Mouse (Mus musculus): ENCODE data around the gene Itprid2. TPM values are rescaled to one million over a fixed set of nuclear protein-coding genes. Genes with fewer than 3 reads are reported as not detected.

Gene Itprid2
- polyA plus RNA-seq, 1 experiment: 0.02 TPM

GRCm38 (mm10) chr2:79608301-79609074 lies 26.7 kb upstream of the Itprid2 start:
- Histone ChIP-seq H3K4me1 (ENCODE audit: control insufficient read depth) (peaks cover 2% of the 10 kb centered on the region; the same call in 1 of the 2 replicates), H3K36me3 (ENCODE audit: control insufficient read depth) (no peaks in the 10 kb centered on the region), H3K27me3 (ENCODE audit: control insufficient read depth) (no peaks in the 10 kb centered on the region), H3K9me3 (ENCODE audit: control insufficient read depth, low read length) (no peaks in the 10 kb centered on the region), H3K4me3 (replicated peaks) (no peak overlapping the region)
- TF ChIP-seq GATA1 (IDR thresholded peaks at IDR 0.05; ENCODE audit: low read length) (no peak), TAL1 (IDR thresholded peaks at IDR 0.05; ENCODE audit: low read length) (no peak)

- Histone ChIP-seq H3K36me3 (ENCODE audit: control insufficient read depth) (no peaks in the 10 kb centered on the region), H3K9me3 (ENCODE audit: control insufficient read depth, low read length) (no peaks in the 10 kb centered on the region), H3K27me3 (ENCODE audit: control insufficient read depth) (no peaks in the 10 kb centered on the region), H3K4me1 (ENCODE audit: control insufficient read depth) (peaks cover 2% of the 10 kb centered on the region; the same call in 1 of the 2 replicates), H3K4me3 (replicated peaks) (no peak overlapping the region)
- no peak for TF ChIP-seq GATA1 (IDR thresholded peaks at IDR 0.05; ENCODE audit: low read length)
- TF ChIP-seq TAL1 (IDR thresholded peaks at IDR 0.05; ENCODE audit: low read length): no peak
Measured at GRCm38 (mm10) chr2:79610894-79611293, 24.3 kb upstream of the Itprid2 start.

GRCm38 (mm10) chr2:79618145-79618544 lies 17.0 kb upstream of the Itprid2 start:
- no peaks in the 10 kb centered on the region for H3K36me3 ChIP-seq (ENCODE audit: control insufficient read depth)
- H3K4me1 ChIP-seq (ENCODE audit: control insufficient read depth): no peaks in the 10 kb centered on the region
- TF ChIP-seq TAL1 (IDR thresholded peaks at IDR 0.05; ENCODE audit: low read length) (no peak), GATA1 (IDR thresholded peaks at IDR 0.05; ENCODE audit: low read length) (no peak)
- no peak overlapping the region for H3K4me3 ChIP-seq (replicated peaks)
- no peaks in the 10 kb centered on the region for H3K9me3 ChIP-seq (ENCODE audit: control insufficient read depth, low read length)
- H3K27me3 ChIP-seq (ENCODE audit: control insufficient read depth): no peaks in the 10 kb centered on the region

- Histone ChIP-seq H3K4me1 (ENCODE audit: control insufficient read depth) (no peaks in the 10 kb centered on the region; the same call in 1 of the 2 replicates), H3K9me3 (ENCODE audit: control insufficient read depth, low read length) (no peaks in the 10 kb centered on the region), H3K27me3 (ENCODE audit: control insufficient read depth) (no peaks in the 10 kb centered on the region), H3K4me3 (replicated peaks) (no peak overlapping the region), H3K36me3 (ENCODE audit: control insufficient read depth) (no peaks in the 10 kb centered on the region)
- TF ChIP-seq TAL1 (IDR thresholded peaks at IDR 0.05; ENCODE audit: low read length) (no peak), GATA1 (IDR thresholded peaks at IDR 0.05; ENCODE audit: low read length) (no peak)
Measured at GRCm38 (mm10) chr2:79618614-79619568, 16.3 kb upstream of the Itprid2 start.

GRCm38 (mm10) chr2:79623256-79623655 lies 11.9 kb upstream of the Itprid2 start:
- Histone ChIP-seq H3K4me3 (replicated peaks) (no peak overlapping the region), H3K4me1 (ENCODE audit: control insufficient read depth) (no peaks in the 10 kb centered on the region; the same call in 1 of the 2 replicates), H3K9me3 (ENCODE audit: control insufficient read depth, low read length) (no peaks in the 10 kb centered on the region), H3K36me3 (ENCODE audit: control insufficient read depth) (no peaks in the 10 kb centered on the region), H3K27me3 (ENCODE audit: control insufficient read depth) (no peaks in the 10 kb centered on the region)
- TF ChIP-seq GATA1 (IDR thresholded peaks at IDR 0.05; ENCODE audit: low read length) (no peak), TAL1 (IDR thresholded peaks at IDR 0.05; ENCODE audit: low read length) (no peak)

- H3K36me3 ChIP-seq (ENCODE audit: control insufficient read depth): no peaks in the 10 kb centered on the region
- no peak overlapping the region for H3K4me3 ChIP-seq (replicated peaks)
- H3K27me3 ChIP-seq (ENCODE audit: control insufficient read depth): no peaks in the 10 kb centered on the region
- no peaks in the 10 kb centered on the region for H3K9me3 ChIP-seq (ENCODE audit: control insufficient read depth, low read length)
- H3K4me1 ChIP-seq (ENCODE audit: control insufficient read depth): no peaks in the 10 kb centered on the region; the same call in 1 of the 2 replicates
- no peak for TF ChIP-seq TAL1 (IDR thresholded peaks at IDR 0.05; ENCODE audit: low read length)
- no peak for TF ChIP-seq GATA1 (IDR thresholded peaks at IDR 0.05; ENCODE audit: low read length)
Measured at GRCm38 (mm10) chr2:79627624-79628023, 7.5 kb upstream of the Itprid2 start.

- H3K36me3 ChIP-seq (ENCODE audit: control insufficient read depth): no peaks in the 10 kb centered on the region
Measured at GRCm38 (mm10) chr2:79630231-79630630, 4.9 kb upstream of the Itprid2 start.

GRCm38 (mm10) chr2:79635426-79636291 lies 507 bp downstream of the Itprid2 start:
- TF ChIP-seq TAL1 (IDR thresholded peaks at IDR 0.05; ENCODE audit: low read length): no peak
- no peak for TF ChIP-seq GATA1 (IDR thresholded peaks at IDR 0.05; ENCODE audit: low read length)

More at GRCm38 (mm10) chr2:79630231-79630630, 4.9 kb upstream of the Itprid2 start:
- Histone ChIP-seq H3K27me3 (ENCODE audit: control insufficient read depth) (no peaks in the 10 kb centered on the region), H3K4me1 (ENCODE audit: control insufficient read depth) (peaks cover 7% of the 10 kb centered on the region), H3K4me3 (replicated peaks) (no peak overlapping the region), H3K9me3 (ENCODE audit: control insufficient read depth, low read length) (no peaks in the 10 kb centered on the region)
- TF ChIP-seq GATA1 (IDR thresholded peaks at IDR 0.05; ENCODE audit: low read length) (no peak), TAL1 (IDR thresholded peaks at IDR 0.05; ENCODE audit: low read length) (no peak)

More at GRCm38 (mm10) chr2:79635426-79636291, 507 bp downstream of the Itprid2 start:
- Histone ChIP-seq H3K27me3 (ENCODE audit: control insufficient read depth) (peaks cover 3% of the 10 kb centered on the region), H3K4me3 (replicated peaks) (peak overlapping the region; percentile 75), H3K36me3 (ENCODE audit: control insufficient read depth) (peaks cover 5% of the 10 kb centered on the region; the same call in 1 of the 2 replicates), H3K4me1 (ENCODE audit: control insufficient read depth) (peaks cover 21% of the 10 kb centered on the region), H3K9me3 (ENCODE audit: control insufficient read depth, low read length) (no peaks in the 10 kb centered on the region)
